Mouse (Mus musculus): ENCODE measurements at regions not wholly inside any gene's neighbourhood (a gene's known extent, or its start where the extent isn't known, plus 50 kb on each side); places are given as distances from the start of the nearest gene placed in this dataset.

DNA sequence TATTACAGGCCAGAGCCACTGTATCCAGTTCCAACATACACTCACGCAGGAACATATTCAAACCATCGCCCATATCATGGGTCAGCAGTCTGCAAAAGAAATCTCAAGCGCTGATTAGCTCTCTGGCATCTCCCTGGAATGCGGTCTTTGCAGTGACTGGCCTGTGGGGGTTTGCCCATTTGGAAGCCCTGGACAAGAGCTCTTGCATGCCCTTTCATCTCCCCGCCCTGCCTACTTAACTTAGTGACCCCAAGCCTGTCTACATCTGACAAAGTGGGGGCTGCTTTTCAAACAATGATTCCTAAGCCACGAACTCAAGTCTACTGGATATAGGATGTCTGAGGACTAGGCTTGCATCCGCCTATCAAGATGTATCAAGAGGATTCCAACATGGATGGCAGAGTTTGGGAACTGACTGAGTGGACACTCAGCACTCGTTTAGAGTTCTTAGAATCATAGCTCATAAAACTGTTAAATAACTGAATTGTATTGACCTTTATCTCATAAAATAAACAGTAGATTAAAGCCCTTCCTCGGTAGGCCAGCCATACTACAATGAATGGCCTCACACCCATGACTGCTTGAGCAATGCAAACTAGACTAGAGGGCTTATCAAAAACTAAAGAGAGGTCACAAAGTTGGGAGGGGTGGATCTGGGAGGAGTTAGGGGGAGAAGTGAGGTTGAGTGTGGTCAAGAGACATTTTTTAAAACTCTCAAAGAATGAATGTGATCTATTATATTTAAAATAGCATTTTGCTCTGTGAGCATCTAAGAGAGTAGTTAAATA lies 97.4 kb upstream of the Zfp827 start:
- H3K4me1 ChIP-seq (replicated peaks; ENCODE audit: control insufficient read depth, insufficient read depth, low read length) = no peaks in the 10 kb centered on the region
- no peak overlapping the region for H3K4me3 ChIP-seq (ENCODE audit: low read depth, low read length)
- ATAC-seq (replicated peaks; ENCODE audit: low FRiP score) = no peak
- H3K36me3 ChIP-seq (ENCODE audit: control insufficient read depth, insufficient read depth, low read length) = no peaks in the 10 kb centered on the region
- DNase-seq (ENCODE audit: low spot score) = no peak
- no peaks in the 10 kb centered on the region for H3K27me3 ChIP-seq (ENCODE audit: control insufficient read depth, insufficient read depth, low read length)
- H3K4me2 ChIP-seq (ENCODE audit: low read depth, low read length, severe bottlenecking) = no peak overlapping the region
- H3K9ac ChIP-seq (ENCODE audit: low read length) = no peak overlapping the region
- WGBS = 77% methylated on average over 9 of the region's 9 CpGs
- H3K9me3 ChIP-seq (ENCODE audit: control insufficient read depth, low read length) = no peaks in the 10 kb centered on the region
- no peak overlapping the region for H3K27ac ChIP-seq (ENCODE audit: low read depth, low read length)

- WGBS = 91% methylated on average over 6 of the region's 6 CpGs
- no peaks in the 10 kb centered on the region for H3K4me1 ChIP-seq (replicated peaks; ENCODE audit: control insufficient read depth, insufficient read depth, low read length)
- no peak for DNase-seq (ENCODE audit: low spot score)
- no peaks in the 10 kb centered on the region for H3K9me3 ChIP-seq (ENCODE audit: control insufficient read depth, low read length)
- no peak overlapping the region for H3K9ac ChIP-seq (ENCODE audit: low read length)
- no peak overlapping the region for H3K4me2 ChIP-seq (ENCODE audit: low read depth, low read length, severe bottlenecking)
- no peaks in the 10 kb centered on the region for H3K27me3 ChIP-seq (ENCODE audit: control insufficient read depth, insufficient read depth, low read length)
- no peaks in the 10 kb centered on the region for H3K36me3 ChIP-seq (ENCODE audit: control insufficient read depth, insufficient read depth, low read length)
- no peak for ATAC-seq (replicated peaks; ENCODE audit: low FRiP score)
- no peak overlapping the region for H3K4me3 ChIP-seq (ENCODE audit: low read depth, low read length)
- H3K27ac ChIP-seq (ENCODE audit: low read depth, low read length) = no peak overlapping the region
Observed at GRCm38 (mm10) chr8:78932069-78932468, 96.2 kb upstream of the Zfp827 start.

- Histone ChIP-seq H3K9ac (ENCODE audit: low read length) (no peak overlapping the region), H3K4me1 (replicated peaks; ENCODE audit: control insufficient read depth, insufficient read depth, low read length) (no peaks in the 10 kb centered on the region), H3K4me3 (ENCODE audit: low read depth, low read length) (no peak overlapping the region), H3K4me2 (ENCODE audit: low read depth, low read length, severe bottlenecking) (no peak overlapping the region), H3K27me3 (ENCODE audit: control insufficient read depth, insufficient read depth, low read length) (no peaks in the 10 kb centered on the region), H3K36me3 (ENCODE audit: control insufficient read depth, insufficient read depth, low read length) (no peaks in the 10 kb centered on the region), H3K9me3 (ENCODE audit: control insufficient read depth, low read length) (no peaks in the 10 kb centered on the region), H3K27ac (ENCODE audit: low read depth, low read length) (no peak overlapping the region)
- 81% methylated on average over 2 of the region's 2 CpGs for WGBS
- DNase-seq (ENCODE audit: low spot score) (no peak), ATAC-seq (replicated peaks; ENCODE audit: low FRiP score) (no peak)
Observed at GRCm38 (mm10) chr8:78940049-78940448, 88.2 kb upstream of the Zfp827 start.

DNA sequence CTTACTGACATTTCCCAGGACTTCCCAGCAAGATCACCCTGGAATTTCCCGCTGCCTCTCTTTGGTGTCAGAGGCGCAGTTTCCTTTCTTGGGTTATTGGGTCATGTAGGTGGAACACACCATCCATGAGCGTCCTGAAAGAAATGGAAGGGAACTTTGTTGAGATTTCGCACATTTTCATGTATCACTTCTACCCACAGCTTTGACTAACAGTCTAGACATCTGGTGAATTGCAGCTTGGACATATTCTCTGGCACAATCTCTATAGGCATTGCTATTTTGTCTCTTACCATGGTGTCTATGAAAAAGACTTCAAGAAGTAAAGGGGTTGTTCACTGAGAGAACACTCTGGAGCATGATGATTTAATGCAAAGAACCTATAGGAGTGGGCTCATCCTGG lies 86.7 kb upstream of the Zfp827 start:
- Histone ChIP-seq H3K27me3 (ENCODE audit: control insufficient read depth, insufficient read depth, low read length) (no peaks in the 10 kb centered on the region), H3K36me3 (ENCODE audit: control insufficient read depth, insufficient read depth, low read length) (no peaks in the 10 kb centered on the region), H3K9ac (ENCODE audit: low read length) (no peak overlapping the region), H3K4me2 (ENCODE audit: low read depth, low read length, severe bottlenecking) (no peak overlapping the region), H3K9me3 (ENCODE audit: control insufficient read depth, low read length) (no peaks in the 10 kb centered on the region), H3K4me3 (ENCODE audit: low read depth, low read length) (no peak overlapping the region), H3K27ac (ENCODE audit: low read depth, low read length) (no peak overlapping the region), H3K4me1 (replicated peaks; ENCODE audit: control insufficient read depth, insufficient read depth, low read length) (no peaks in the 10 kb centered on the region)
- ATAC-seq (replicated peaks; ENCODE audit: low FRiP score) (no peak), DNase-seq (ENCODE audit: low spot score) (no peak)
- 93% methylated on average over 4 of the region's 4 CpGs for WGBS

DNA sequence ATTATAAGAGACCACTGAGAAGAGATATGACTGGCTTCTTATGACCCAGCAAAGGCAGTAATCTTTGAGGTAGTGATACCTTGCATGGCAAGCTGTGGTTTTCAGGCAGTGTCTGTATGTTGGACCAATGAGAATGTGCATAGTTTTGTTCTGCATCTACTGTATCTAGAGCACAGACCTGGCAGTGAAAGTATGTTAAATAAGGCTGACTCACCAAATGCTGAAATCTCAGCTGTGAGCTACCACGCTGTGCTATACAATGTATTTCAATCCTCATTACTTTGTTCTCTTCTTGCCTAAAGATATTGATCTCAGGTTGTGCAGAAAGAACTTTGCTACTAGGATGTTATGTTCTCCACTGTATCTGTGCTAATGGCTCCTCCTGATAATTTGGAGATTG lies 83.9 kb upstream of the Zfp827 start:
- ATAC-seq (replicated peaks; ENCODE audit: low FRiP score) = no peak
- WGBS = 97% methylated on average over 1 of the region's 1 CpGs
- H3K4me1 ChIP-seq (replicated peaks; ENCODE audit: control insufficient read depth, insufficient read depth, low read length) = no peaks in the 10 kb centered on the region
- H3K9ac ChIP-seq (ENCODE audit: low read length) = no peak overlapping the region
- H3K27me3 ChIP-seq (ENCODE audit: control insufficient read depth, insufficient read depth, low read length) = no peaks in the 10 kb centered on the region
- no peak overlapping the region for H3K4me3 ChIP-seq (ENCODE audit: low read depth, low read length)
- H3K27ac ChIP-seq (ENCODE audit: low read depth, low read length) = no peak overlapping the region
- no peaks in the 10 kb centered on the region for H3K9me3 ChIP-seq (ENCODE audit: control insufficient read depth, low read length)
- H3K36me3 ChIP-seq (ENCODE audit: control insufficient read depth, insufficient read depth, low read length) = no peaks in the 10 kb centered on the region
- no peak for DNase-seq (ENCODE audit: low spot score)
- H3K4me2 ChIP-seq (ENCODE audit: low read depth, low read length, severe bottlenecking) = no peak overlapping the region

GRCm38 (mm10) chr8:78945607-78946006 lies 82.6 kb upstream of the Zfp827 start:
- ATAC-seq (replicated peaks; ENCODE audit: low FRiP score) (no peak), DNase-seq (ENCODE audit: low spot score) (no peak)
- Histone ChIP-seq H3K4me3 (ENCODE audit: low read depth, low read length) (no peak overlapping the region), H3K27ac (ENCODE audit: low read depth, low read length) (no peak overlapping the region), H3K9me3 (ENCODE audit: control insufficient read depth, low read length) (no peaks in the 10 kb centered on the region), H3K4me2 (ENCODE audit: low read depth, low read length, severe bottlenecking) (no peak overlapping the region), H3K9ac (ENCODE audit: low read length) (no peak overlapping the region), H3K27me3 (ENCODE audit: control insufficient read depth, insufficient read depth, low read length) (no peaks in the 10 kb centered on the region), H3K4me1 (replicated peaks; ENCODE audit: control insufficient read depth, insufficient read depth, low read length) (no peaks in the 10 kb centered on the region), H3K36me3 (ENCODE audit: control insufficient read depth, insufficient read depth, low read length) (no peaks in the 10 kb centered on the region)
- 61% methylated on average over 1 of the region's 1 CpGs for WGBS

GRCm38 (mm10) chr8:78946085-78946484 lies 82.2 kb upstream of the Zfp827 start:
- no peaks in the 10 kb centered on the region for H3K9me3 ChIP-seq (ENCODE audit: control insufficient read depth, low read length)
- ATAC-seq (replicated peaks; ENCODE audit: low FRiP score) (no peak), DNase-seq (ENCODE audit: low spot score) (no peak)
- no peaks in the 10 kb centered on the region for H3K27me3 ChIP-seq (ENCODE audit: control insufficient read depth, insufficient read depth, low read length)
- H3K4me2 ChIP-seq (ENCODE audit: low read depth, low read length, severe bottlenecking) = no peak overlapping the region
- no peak overlapping the region for H3K27ac ChIP-seq (ENCODE audit: low read depth, low read length)
- no peaks in the 10 kb centered on the region for H3K36me3 ChIP-seq (ENCODE audit: control insufficient read depth, insufficient read depth, low read length)
- no peak overlapping the region for H3K9ac ChIP-seq (ENCODE audit: low read length)
- WGBS = 98% methylated on average over 2 of the region's 2 CpGs
- H3K4me1 ChIP-seq (replicated peaks; ENCODE audit: control insufficient read depth, insufficient read depth, low read length) = no peaks in the 10 kb centered on the region
- H3K4me3 ChIP-seq (ENCODE audit: low read depth, low read length) = no peak overlapping the region

- WGBS = 98% methylated on average over 3 of the region's 3 CpGs
- ATAC-seq (replicated peaks; ENCODE audit: low FRiP score) (no peak), DNase-seq (ENCODE audit: low spot score) (no peak)
- H3K27me3 ChIP-seq (ENCODE audit: control insufficient read depth, insufficient read depth, low read length) = no peaks in the 10 kb centered on the region
- no peak overlapping the region for H3K4me2 ChIP-seq (ENCODE audit: low read depth, low read length, severe bottlenecking)
- no peak overlapping the region for H3K4me3 ChIP-seq (ENCODE audit: low read depth, low read length)
- no peak overlapping the region for H3K27ac ChIP-seq (ENCODE audit: low read depth, low read length)
- H3K4me1 ChIP-seq (replicated peaks; ENCODE audit: control insufficient read depth, insufficient read depth, low read length) = no peaks in the 10 kb centered on the region
- H3K36me3 ChIP-seq (ENCODE audit: control insufficient read depth, insufficient read depth, low read length) = no peaks in the 10 kb centered on the region
- H3K9ac ChIP-seq (ENCODE audit: low read length) = no peak overlapping the region
- H3K9me3 ChIP-seq (ENCODE audit: control insufficient read depth, low read length) = no peaks in the 10 kb centered on the region
Observed at GRCm38 (mm10) chr8:78975034-78975433, 53.2 kb upstream of the Zfp827 start.
